Mouse (Mus musculus) bone marrow, adult 2 months (tissue): ENCODE results near the gene Rmdn2.

Experiments used
- CTCF ChIP-seq: fragments of 200-500 bp; IDR thresholded peaks from 2 replicates; pipeline ENCODE4 v1.5.1; 2011; ENCODE audit warnings: low read length, control low read depth; ENCODE audit not compliant: control insufficient read depth, insufficient read depth
- POLR2A ChIP-seq: fragments of 200-500 bp; IDR thresholded peaks from 2 replicates; pipeline ENCODE4 v1.6.1; 2011; ENCODE audit warnings: low read depth, mild to moderate bottlenecking, control low read depth, low read length, borderline replicate concordance; ENCODE audit not compliant: control insufficient read depth

DNA sequence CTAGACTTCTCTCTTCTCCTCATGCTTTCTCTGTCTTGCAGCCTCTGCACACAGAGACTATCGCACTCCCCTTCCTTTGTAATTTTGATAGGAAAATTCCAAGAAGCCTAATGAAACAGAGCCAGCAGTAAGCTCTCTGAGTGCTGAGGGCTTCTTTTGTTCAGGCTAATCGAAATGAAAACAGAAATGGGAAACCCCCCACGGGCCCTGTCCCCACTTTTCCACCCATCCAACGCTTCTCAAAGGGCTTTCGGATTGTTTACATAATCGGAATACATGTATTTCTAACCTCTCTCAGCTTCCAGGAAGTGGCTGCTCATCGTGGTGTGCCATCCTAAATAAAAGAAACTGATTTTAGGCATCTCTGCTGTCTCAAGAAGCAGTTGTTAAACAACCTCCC lies 96.5 kb downstream of the Rmdn2 start:
- TF ChIP-seq POLR2A: no peak
- no peak for TF ChIP-seq CTCF
